Mouse (Mus musculus) forebrain, embryonic 14.5 days (tissue): Measurements from ENCODE around the gene Pik3r1. TPM values are rescaled to one million over a fixed set of nuclear protein-coding genes. Genes with fewer than 3 reads are reported as not detected.

Source experiments
- ATAC-seq: fragments of 200-750 bp; cut with Nextera tagmentation; 2 replicates; pipeline ENCODE4 v1.8.0; 2017; ENCODE audit warnings: mild to moderate bottlenecking, moderate library complexity
- DNase-seq: peaks from one replicate; pipeline ENCODE4 v3.0.0-alpha.2; 2015; ENCODE audit warnings: low spot score
- H3K27ac ChIP-seq: fragments of 300-500 bp; sonication (generic); 2 replicates; pipeline ENCODE4 v1.5.1; 2014; ENCODE audit warnings: low read depth, mild to moderate bottlenecking, control low read depth, low read length, moderate library complexity
- H3K27me3 ChIP-seq: fragments of 300-500 bp; sonication (generic); replicated peaks from 2 replicates; pipeline ENCODE4 v1.6.1; 2014; ENCODE audit warnings: low read length, control low read depth, mixed read lengths; ENCODE audit not compliant: control insufficient read depth, insufficient read depth
- H3K36me3 ChIP-seq: fragments of 300-500 bp; sonication (generic); 2 replicates; pipeline ENCODE4 v1.6.1; 2014; ENCODE audit warnings: low read length, control low read depth; ENCODE audit not compliant: control insufficient read depth, insufficient read depth
- H3K4me1 ChIP-seq: fragments of 300-500 bp; sonication (generic); 2 replicates; pipeline ENCODE4 v1.6.1; 2014; ENCODE audit warnings: antibody characterized with exemption, low read length, control low read depth; ENCODE audit not compliant: control insufficient read depth, insufficient read depth
- H3K4me2 ChIP-seq: fragments of 300-500 bp; sonication (generic); 2 replicates; pipeline ENCODE4 v1.6.1; 2014; ENCODE audit warnings: mild to moderate bottlenecking, control low read depth, low read length
- H3K4me3 ChIP-seq: fragments of 300-500 bp; sonication (generic); 2 replicates; pipeline ENCODE4 v1.5.1; 2014; ENCODE audit warnings: low read depth, low read length, control low read depth
- H3K9ac ChIP-seq: fragments of 300-500 bp; sonication (generic); 2 replicates; pipeline ENCODE4 v1.6.1; 2014; ENCODE audit warnings: mild to moderate bottlenecking, low read length, control low read depth, moderate library complexity
- H3K9me3 ChIP-seq: fragments of 300-500 bp; sonication (generic); replicated peaks from 2 replicates; pipeline ENCODE4 v1.6.1; 2016; ENCODE audit warnings: low read length, control low read depth, mixed read lengths; ENCODE audit not compliant: control insufficient read depth
- WGBS: fragments of 180-500 bp; shearing (Covaris S2); extraction: QIAGEN DNeasy Blood & Tissue Kit; methylation state at CpG from one replicate; pipeline ENCODE4 v1.1.7; 2014; 5-methylcytosine and 5-hydroxymethylcytosine counted together
- polyA plus RNA-seq: library from polyadenylated mRNA; unstranded; fragments of >200 nt; fragmentation: Nextera tagmentation; extraction: Ambion mirVana; gene quantifications from 2 replicates; pipeline ENCODE4 v1.2.1, GENCODE M21; 2014

The Pik3r1 gene
- polyA plus RNA-seq, 1 experiment from 2014 or later: 26.8 TPM

DNA sequence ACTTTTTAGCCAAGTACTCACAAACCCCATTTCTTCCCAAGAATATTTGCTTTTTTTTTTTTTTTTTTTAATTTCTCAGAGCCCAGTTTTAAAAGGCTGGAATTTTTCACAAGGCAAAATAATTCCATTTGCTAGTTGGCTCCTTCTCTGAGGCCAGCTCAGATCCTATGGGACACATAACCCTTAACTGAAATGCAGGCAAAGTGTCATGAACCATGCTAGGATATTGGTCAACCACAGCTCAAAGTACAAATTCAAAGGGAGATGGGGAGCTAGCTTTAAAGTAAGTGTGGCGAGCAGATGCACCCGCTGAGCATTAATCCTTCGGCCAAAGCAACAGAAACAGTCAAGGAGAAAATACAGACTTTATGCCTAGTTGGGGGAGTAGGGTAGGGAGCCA lies 39.7 kb downstream of the Pik3r1 start:
- no peak overlapping the region for H3K4me3 ChIP-seq
- no peaks in the 10 kb centered on the region for H3K27me3 ChIP-seq
- 82% methylated on average over 3 of the region's 3 CpGs for WGBS
- no peak overlapping the region for H3K4me2 ChIP-seq
- H3K4me1 ChIP-seq: peaks cover 9% of the 10 kb centered on the region; the same call in 1 of the 2 replicates
- H3K9ac ChIP-seq: no peak overlapping the region
- no peaks in the 10 kb centered on the region for H3K9me3 ChIP-seq
- no peaks in the 10 kb centered on the region for H3K36me3 ChIP-seq
- no peak for ATAC-seq
- H3K27ac ChIP-seq: no peak overlapping the region
- no peak for DNase-seq

DNA sequence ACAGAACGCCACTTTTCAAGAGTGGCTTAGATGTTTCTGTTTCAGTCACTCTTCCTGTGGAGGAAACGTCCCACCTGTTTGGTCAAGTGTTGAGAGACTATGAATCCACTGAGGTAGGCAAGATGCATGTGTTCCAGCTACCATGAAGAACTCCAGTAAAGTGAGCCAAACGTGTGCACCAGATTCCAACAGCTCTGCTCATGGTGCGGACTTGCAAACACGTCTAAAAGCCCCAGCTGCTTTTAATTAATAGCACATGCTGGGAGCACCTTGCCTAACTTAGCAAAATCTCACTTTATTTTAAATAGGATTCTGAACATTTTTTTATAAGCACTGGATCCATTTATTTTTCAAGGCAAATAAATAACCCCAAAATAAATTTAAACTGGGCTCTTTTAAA lies 40.2 kb downstream of the Pik3r1 start:
- no peak overlapping the region for H3K4me2 ChIP-seq
- peaks cover 9% of the 10 kb centered on the region; the same call in 1 of the 2 replicates for H3K4me1 ChIP-seq
- 81% methylated on average over 5 of the region's 5 CpGs for WGBS
- ATAC-seq: no peak
- H3K9ac ChIP-seq: no peak overlapping the region
- no peaks in the 10 kb centered on the region for H3K36me3 ChIP-seq
- H3K27me3 ChIP-seq: no peaks in the 10 kb centered on the region
- H3K27ac ChIP-seq: no peak overlapping the region
- no peak for DNase-seq
- H3K9me3 ChIP-seq: no peaks in the 10 kb centered on the region
- no peak overlapping the region for H3K4me3 ChIP-seq

DNA sequence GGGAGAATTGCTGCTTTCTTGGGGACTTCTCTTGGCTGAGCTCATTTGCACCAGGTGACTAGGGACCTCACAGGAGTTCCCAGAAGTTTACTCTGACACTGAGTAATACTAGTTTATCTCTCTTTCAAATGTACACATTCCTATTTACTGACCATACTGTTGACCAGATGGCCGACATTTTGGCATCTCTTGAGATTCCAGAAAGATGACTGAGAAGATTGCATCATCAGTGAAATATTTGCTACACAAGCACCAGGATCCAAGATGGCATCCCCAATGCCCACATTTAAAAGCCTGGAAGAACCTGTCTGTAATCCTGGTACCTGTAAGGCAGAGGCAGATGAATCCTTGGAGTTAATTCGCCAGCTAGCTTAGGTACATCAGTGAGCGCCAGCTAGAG lies 41.1 kb downstream of the Pik3r1 start:
- ATAC-seq: no peak
- 97% methylated on average over 3 of the region's 3 CpGs for WGBS
- Histone ChIP-seq H3K4me2 (no peak overlapping the region), H3K9me3 (no peaks in the 10 kb centered on the region), H3K4me3 (no peak overlapping the region), H3K9ac (no peak overlapping the region), H3K36me3 (no peaks in the 10 kb centered on the region), H3K27me3 (no peaks in the 10 kb centered on the region), H3K27ac (no peak overlapping the region), H3K4me1 (peaks cover 9% of the 10 kb centered on the region; the same call in 1 of the 2 replicates)
- DNase-seq: no peak

DNA sequence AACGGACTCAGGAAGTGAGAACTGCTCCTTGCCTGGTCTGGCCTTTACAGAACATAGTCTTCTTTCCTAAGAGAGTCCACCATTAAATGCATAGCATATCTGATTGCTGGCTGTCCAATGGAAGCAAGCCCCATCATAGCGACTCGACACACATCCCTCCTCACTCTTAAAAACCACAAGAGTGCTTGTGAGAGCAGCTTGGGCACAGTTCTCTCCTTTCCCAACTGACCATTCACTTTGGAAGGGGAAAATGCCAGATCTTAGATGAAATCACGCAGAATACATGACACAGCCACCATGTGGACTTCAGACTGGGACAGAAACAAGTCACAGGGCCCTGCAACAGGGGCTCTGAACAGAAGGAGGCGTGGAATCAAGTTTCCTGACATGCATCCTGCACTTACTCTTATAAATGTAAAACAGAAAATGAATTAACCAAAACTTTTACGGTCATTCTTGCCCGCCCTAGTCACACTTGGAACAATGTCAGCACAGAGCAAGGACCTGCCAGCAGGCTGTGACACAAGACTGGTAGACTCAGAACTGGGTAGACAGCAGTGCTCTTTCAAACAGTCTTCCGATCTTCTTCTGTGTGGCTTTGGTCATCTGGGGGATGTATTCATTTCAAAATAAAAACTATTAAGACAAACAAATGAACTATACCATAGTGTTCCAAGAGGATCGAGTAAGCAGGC lies 46.0 kb downstream of the Pik3r1 start:
- Histone ChIP-seq H3K9me3 (no peaks in the 10 kb centered on the region), H3K4me2 (no peak overlapping the region), H3K36me3 (no peaks in the 10 kb centered on the region), H3K27me3 (no peaks in the 10 kb centered on the region), H3K9ac (no peak overlapping the region), H3K4me3 (no peak overlapping the region), H3K27ac (no peak overlapping the region), H3K4me1 (peaks cover 5% of the 10 kb centered on the region; the same call in 1 of the 2 replicates)
- DNase-seq (no peak), ATAC-seq (no peak)
- 91% methylated on average over 9 of the region's 9 CpGs for WGBS

DNA sequence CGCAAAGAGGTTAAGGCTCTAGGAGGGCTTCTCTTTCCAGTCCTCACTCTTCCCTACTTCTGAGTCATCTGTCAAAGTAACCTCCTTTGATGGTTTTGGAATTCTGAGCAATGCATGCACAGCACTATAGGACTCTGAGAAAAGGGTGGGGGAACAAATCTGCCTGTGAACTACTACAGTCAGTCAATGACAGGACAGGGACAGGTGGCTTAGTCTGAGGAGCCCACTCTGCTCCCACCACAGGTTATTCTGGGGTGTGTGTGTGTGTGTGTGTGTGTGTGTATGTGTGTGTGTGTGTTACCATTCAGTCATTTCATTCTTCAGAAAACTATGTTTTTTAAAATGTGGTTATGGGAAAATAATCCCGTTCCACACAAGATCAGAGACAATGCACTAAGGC lies 46.9 kb downstream of the Pik3r1 start:
- DNase-seq: no peak
- Histone ChIP-seq H3K4me3 (no peak overlapping the region), H3K4me2 (no peak overlapping the region), H3K9ac (no peak overlapping the region), H3K9me3 (no peaks in the 10 kb centered on the region), H3K27me3 (no peaks in the 10 kb centered on the region), H3K36me3 (no peaks in the 10 kb centered on the region), H3K4me1 (peaks cover 5% of the 10 kb centered on the region; the same call in 1 of the 2 replicates), H3K27ac (no peak overlapping the region)
- no peak for ATAC-seq
- 95% methylated on average over 1 of the region's 2 CpGs for WGBS

DNA sequence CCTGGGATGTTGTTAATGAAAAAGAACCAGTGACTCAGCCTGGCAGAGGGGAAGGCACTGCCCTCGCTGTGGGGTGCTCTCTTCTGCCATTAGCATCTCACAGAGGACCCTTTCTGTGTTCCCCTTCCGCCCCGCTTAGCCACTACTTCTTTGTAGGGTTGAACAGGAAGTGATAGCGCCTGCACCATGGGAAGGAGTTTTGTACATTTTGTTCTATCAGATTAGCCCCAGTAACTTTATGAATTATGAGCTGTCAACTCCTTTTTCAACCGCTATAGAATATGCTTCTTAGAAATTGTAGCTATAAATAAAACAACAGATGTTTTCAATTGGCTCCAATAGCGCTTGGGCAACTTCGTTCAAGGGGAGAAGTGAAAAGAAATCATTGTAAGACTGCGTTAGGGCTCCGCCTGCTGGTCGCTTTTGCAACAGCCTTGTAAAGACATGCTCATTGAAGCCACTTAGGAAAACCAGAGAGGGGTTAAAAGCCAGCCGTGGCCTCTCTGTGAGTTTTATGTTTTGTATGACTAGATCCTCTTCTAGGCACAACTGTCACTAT lies 48.6 kb downstream of the Pik3r1 start:
- Histone ChIP-seq H3K36me3 (no peaks in the 10 kb centered on the region), H3K4me3 (no peak overlapping the region), H3K9ac (no peak overlapping the region), H3K27ac (no peak overlapping the region), H3K9me3 (no peaks in the 10 kb centered on the region), H3K4me2 (peak overlapping the region; percentile 30), H3K27me3 (no peaks in the 10 kb centered on the region), H3K4me1 (peaks cover 5% of the 10 kb centered on the region; the same call in 1 of the 2 replicates)
- peak; percentile 89 for DNase-seq
- 9% methylated on average over 11 of the region's 11 CpGs for WGBS
- peak; percentile 60 for ATAC-seq

DNA sequence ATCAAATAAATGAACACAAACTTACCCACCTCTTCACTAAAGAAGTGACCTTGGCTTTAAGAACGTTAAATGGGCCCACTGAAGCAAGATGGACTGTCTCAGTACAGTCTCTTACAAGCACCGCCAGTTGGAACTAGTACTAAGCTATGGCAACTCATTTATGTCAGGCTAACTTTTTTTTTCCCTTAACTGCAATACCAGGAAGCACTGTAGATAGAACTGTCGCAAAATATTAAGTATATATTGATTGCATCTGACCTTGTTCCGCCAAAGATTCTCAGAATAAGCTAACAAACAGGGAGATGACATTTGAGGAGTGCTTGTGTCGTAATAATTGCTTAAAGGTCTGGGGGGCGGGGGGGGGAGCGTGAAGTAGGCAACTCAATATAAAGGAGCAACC lies 49.3 kb downstream of the Pik3r1 start:
- no peaks in the 10 kb centered on the region for H3K9me3 ChIP-seq
- 62% methylated on average over 7 of the region's 7 CpGs for WGBS
- H3K27ac ChIP-seq: no peak overlapping the region
- DNase-seq: no peak
- no peaks in the 10 kb centered on the region for H3K27me3 ChIP-seq
- H3K4me2 ChIP-seq: no peak overlapping the region; the same call in 1 of the 2 replicates
- no peak for ATAC-seq
- H3K36me3 ChIP-seq: no peaks in the 10 kb centered on the region
- no peak overlapping the region for H3K9ac ChIP-seq
- no peak overlapping the region for H3K4me3 ChIP-seq
- H3K4me1 ChIP-seq: peaks cover 5% of the 10 kb centered on the region; the same call in 1 of the 2 replicates

DNA sequence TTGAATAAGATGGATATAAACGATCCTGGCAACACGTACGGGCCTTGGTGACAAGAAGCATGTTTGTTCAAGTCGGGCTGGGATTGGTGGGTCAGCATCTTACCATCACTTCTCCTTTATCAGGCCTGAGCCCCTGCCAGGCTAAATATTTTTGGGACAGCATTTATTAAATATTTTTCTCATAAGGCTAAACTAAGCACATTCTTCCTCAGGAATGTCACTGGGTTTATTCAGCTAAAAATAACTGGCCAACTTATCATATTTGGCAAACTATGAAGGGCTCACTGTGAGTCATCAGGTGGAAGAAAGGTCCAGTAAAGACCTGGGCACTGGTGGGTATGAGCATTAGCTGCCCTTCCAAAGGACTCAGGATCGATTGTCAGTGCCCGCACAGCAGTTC lies 50.2 kb downstream of the Pik3r1 start:
- whole genome bisulfite sequencing: 73% methylated on average over 6 of the region's 6 CpGs
- H3K9me3 ChIP-seq: no peaks in the 10 kb centered on the region
- H3K4me2 ChIP-seq: no peak overlapping the region
- no peak overlapping the region for H3K9ac ChIP-seq
- H3K36me3 ChIP-seq: no peaks in the 10 kb centered on the region
- H3K27me3 ChIP-seq: no peaks in the 10 kb centered on the region
- no peak overlapping the region for H3K4me3 ChIP-seq
- peaks cover 5% of the 10 kb centered on the region; the same call in 1 of the 2 replicates for H3K4me1 ChIP-seq
- H3K27ac ChIP-seq: no peak overlapping the region
- DNase-seq (no peak), ATAC-seq (no peak)

DNA sequence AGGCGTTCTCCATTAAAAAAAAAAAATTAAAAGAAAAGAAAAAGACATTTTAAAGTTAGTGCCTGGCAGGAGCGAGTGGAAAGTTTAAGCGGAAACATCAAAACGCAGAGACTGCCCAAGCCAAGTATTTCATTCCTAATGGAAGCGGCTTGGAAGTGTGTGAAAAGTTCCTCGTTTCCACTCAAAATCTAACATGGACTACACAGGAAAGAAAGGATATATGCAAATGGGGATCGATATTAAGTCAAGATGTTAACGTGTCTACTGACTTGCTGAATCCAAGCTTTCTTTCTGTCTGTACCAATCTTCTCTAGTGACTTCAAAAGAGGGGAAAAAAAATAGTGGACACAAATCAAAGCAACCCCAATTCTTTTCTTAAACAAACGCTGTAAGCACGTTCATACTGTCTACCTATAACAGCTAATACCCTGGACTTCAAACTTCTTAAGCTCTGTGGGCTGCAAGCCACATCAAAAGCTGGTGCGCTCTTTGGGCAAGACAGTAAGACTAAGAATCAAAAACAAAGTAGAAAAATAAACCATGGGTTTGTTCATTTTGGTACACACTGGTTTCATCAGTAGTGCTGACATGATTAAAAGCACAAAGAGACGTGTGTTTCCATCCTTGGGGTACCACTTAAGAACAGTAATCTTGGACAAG lies 54.5 kb downstream of the Pik3r1 start:
- no peak overlapping the region for H3K9ac ChIP-seq
- no peak overlapping the region for H3K4me2 ChIP-seq
- no peak overlapping the region for H3K4me3 ChIP-seq
- DNase-seq: no peak
- no peaks in the 10 kb centered on the region for H3K27me3 ChIP-seq
- H3K36me3 ChIP-seq: peaks cover 4% of the 10 kb centered on the region; the same call in 1 of the 2 replicates
- H3K9me3 ChIP-seq: no peaks in the 10 kb centered on the region
- H3K27ac ChIP-seq: no peak overlapping the region
- no peaks in the 10 kb centered on the region for H3K4me1 ChIP-seq
- ATAC-seq: no peak
- WGBS: 88% methylated on average over 12 of the region's 12 CpGs
